Mouse (Mus musculus): ENCODE data around the gene Vps35l.

DNA sequence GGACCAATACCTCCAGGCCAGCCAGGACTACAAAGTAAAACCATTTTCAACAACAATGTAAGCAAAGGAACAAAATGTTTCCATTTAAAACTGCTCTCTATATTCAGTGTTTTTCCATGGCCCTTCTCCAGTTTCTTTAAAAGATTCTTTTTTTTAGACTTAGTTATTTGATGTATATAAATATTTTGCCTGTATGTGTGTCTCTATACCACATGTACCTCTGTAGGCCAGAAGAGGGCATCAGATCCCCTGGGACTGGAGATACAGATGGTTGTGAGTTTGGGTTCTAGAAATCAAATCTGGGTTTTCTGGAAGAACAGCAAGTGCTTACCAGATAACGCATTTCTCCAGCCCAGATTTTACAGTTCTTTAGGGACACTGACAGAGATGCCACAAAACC is 1.3 kb upstream of the Vps35l start:
- TF ChIP-seq CTCF (conservative IDR thresholded peaks at IDR 0.05; ENCODE audit: insufficient read depth, insufficient read length, low read depth, low read length) (no peak), POLR2A (IDR thresholded peaks at IDR 0.05; ENCODE audit: low read depth, low read length) (no peak)

Measured in kidney, adult 2 months (tissue).